Mouse (Mus musculus) liver, embryonic 14 days (tissue): ENCODE data around the gene Smim14. TPM values are rescaled to one million over a fixed set of nuclear protein-coding genes. Genes with fewer than 3 reads are reported as not detected.

Source experiments
- polyA plus RNA-seq: library from polyadenylated mRNA; depleted of rRNA; stranded (reverse); fragments of >200 nt; gene quantifications from 2 replicates; pipeline ENCODE4 v1.2.3, GENCODE M21; 2012; rRNA removed

The Smim14 gene
- 13.1 and 16.0 TPM in 2 replicates for polyA plus RNA-seq

GRCm38 (mm10) chr5:65536751-65537419 lies at the start of gene Smim14, which contains the start of gene Ube2k:
Smim14 (minus strand) TSS chr5:65537184.
Ube2k (plus strand) TSS chr5:65537233.

GRCm38 (mm10) chr5:65492716-65493531 lies 44.1 kb downstream of the Smim14 start, which contains the start of gene Gm43552:
Gm43552 (minus strand) TSS chr5:65492833.

DNA sequence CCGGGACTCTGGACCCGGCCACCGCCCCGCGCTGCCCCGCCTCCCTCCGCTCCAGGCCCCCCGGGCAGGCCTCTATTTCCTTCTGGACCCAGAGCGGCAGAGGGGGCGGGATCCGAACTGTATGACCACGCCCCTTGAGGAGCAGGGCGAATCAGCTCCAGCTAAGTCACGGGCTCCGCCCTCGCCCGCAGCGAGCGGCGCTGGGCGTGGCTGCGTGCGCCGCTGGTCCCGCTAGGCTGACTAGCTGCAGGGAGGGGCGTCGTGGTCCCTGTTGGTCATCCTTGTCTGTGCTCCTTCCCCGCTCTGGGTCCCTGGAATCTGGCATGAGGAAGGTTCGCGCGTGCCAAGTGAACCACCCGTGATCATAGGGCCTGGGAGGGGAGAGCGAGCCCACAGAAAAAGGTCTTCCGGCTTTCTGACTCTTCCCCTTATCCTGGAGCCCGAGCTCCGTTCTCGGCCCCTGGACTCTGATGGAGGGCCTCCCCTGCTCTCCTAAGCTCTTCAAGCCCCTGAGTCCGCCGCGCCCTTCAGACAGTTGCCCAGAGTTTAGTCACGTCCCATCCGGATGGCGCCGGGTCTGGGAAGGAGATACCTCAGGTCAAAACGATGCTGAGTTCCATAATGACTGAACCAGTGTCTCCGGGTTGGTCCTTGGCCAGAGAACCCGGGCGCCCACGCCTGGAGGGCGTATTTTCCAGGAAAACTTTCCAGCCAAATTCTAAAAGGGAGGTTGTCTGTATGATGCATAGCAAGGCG lies 101.0 kb downstream of the Smim14 start, which contains the start of gene Ugdh:
Ugdh (minus strand) TSS at position 144 of the 756 bp plus-strand sequence.

Other genes starting within 250 kb of the Smim14 start
- 18.9 and 19.8 TPM in 2 replicates for gene Rfc1, start 201.5 kb downstream of the Smim14 start, polyA plus RNA-seq
- 4.2 and 4.9 TPM in 2 replicates for gene Klb, start 188.9 kb downstream of the Smim14 start, polyA plus RNA-seq
- 758 and 830 TPM in 2 replicates for gene Rpl9, start 145.7 kb downstream of the Smim14 start, polyA plus RNA-seq
- 22.6 and 25.0 TPM in 2 replicates for gene Lias, start 145.7 kb downstream of the Smim14 start, polyA plus RNA-seq
- gene Ugdh, start 101.2 kb downstream of the Smim14 start, polyA plus RNA-seq: 6.9 and 7.5 TPM in 2 replicates
- gene Gm43552, start 44.4 kb downstream of the Smim14 start, polyA plus RNA-seq: not detected in 2 replicates
- gene Ube2k, start within 50 bp of the Smim14 start, polyA plus RNA-seq: 64.8 and 70.9 TPM in 2 replicates
- gene Pds5a, start 161.1 kb upstream of the Smim14 start, polyA plus RNA-seq: 30.0 and 38.1 TPM in 2 replicates
- 7.1 and 8.4 TPM in 2 replicates for gene N4bp2, start 226.3 kb upstream of the Smim14 start, polyA plus RNA-seq